Mouse (Mus musculus): ENCODE measurements around the gene Olfr373. TPM values are rescaled to one million over a fixed set of nuclear protein-coding genes. Genes with fewer than 3 reads are reported as not detected.
"Not testable (repeated sequence)": the region's sequence is repeated elsewhere in the genome, so short reads cannot be mapped to it uniquely, and the experiment has no call there.

The Olfr373 gene
- polyA plus RNA-seq, 1 experiment from 2014 or later: not detected

DNA sequence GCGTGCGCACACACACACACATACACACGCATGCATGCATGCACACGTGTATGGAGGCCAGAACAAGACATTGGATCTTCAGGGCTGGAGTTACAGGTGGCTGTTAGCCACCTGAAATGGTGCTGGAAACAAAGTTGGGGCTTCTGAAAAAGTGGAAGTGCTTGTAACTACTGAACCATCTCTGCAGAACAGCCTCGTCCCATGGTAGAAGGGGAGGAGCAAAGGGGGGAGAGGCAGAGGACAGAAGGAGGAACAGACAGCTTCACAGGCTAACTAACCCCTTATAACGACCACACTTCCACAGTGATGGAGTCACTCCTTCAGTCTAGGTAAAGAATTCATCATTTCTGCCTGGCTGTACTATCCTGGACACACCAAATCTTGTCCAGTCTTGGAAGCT is 27.9 kb downstream of the Olfr373 start:
- 81% methylated on average over 6 of the region's 6 CpGs for WGBS
- no peak for ATAC-seq (ENCODE audit: low FRiP score, low read depth)

DNA sequence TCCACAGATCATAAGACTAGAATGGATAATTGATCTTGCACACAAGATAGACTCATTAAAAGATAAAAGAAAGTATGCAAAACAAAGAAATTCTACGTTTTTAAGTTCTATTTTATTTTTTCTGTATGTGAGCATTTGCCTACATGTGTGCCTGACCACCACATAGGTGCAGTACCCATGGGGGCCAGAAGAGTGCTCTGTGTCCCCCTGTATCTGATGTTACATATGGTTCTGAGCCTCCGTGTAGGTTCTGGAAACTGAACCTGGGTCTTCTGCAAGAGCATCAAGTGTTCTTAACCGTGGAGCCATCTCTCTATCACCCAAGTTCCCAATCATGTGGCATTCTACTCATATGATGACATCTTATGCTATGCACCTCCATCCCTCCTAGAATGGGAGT is 29.5 kb downstream of the Olfr373 start:
- Histone ChIP-seq H3K9me3 (no peaks in the 10 kb centered on the region), H3K9ac (replicated peaks) (no peak overlapping the region), H3K27ac (replicated peaks) (no peak overlapping the region), H3K27me3 (no peaks in the 10 kb centered on the region), H3K4me3 (no peak overlapping the region), H3K4me1 (no peaks in the 10 kb centered on the region), H3K4me2 (replicated peaks) (no peak overlapping the region), H3K36me3 (no peaks in the 10 kb centered on the region)
- ATAC-seq (ENCODE audit: low FRiP score, low read depth): no peak
- WGBS: 68% methylated on average over 3 of the region's 3 CpGs

More for the DNA sequence above, 27.9 kb downstream of the Olfr373 start:
- no peak overlapping the region for H3K4me3 ChIP-seq
- no peak overlapping the region for H3K27ac ChIP-seq (replicated peaks)
- no peaks in the 10 kb centered on the region for H3K4me1 ChIP-seq
- no peak overlapping the region for H3K9ac ChIP-seq (replicated peaks)
- H3K4me2 ChIP-seq (replicated peaks): no peak overlapping the region
- H3K27me3 ChIP-seq: no peaks in the 10 kb centered on the region
- H3K9me3 ChIP-seq: no peaks in the 10 kb centered on the region
- no peaks in the 10 kb centered on the region for H3K36me3 ChIP-seq

DNA sequence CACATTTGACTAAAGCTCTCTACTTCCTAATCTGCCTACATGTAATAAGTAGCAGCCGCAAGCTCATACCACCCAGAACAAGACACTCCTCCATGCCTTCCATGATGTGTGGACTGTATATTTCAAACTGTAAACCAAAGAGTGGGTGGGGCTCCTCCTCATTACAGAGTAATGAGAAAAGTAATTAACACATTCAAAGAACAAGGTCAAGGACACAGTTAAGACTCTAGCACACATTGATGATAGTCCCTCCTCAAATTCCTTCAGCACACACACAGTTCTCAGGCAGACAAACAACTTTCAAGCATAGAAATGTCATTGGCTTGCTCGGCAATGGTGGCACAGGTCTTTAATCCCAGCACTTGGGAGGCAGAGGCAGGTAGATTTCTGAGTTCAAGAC is 32.2 kb downstream of the Olfr373 start:
- Histone ChIP-seq H3K27me3 (no peaks in the 10 kb centered on the region), H3K9ac (replicated peaks) (no peak overlapping the region), H3K27ac (replicated peaks) (no peak overlapping the region), H3K4me3 (no peak overlapping the region), H3K9me3 (no peaks in the 10 kb centered on the region), H3K36me3 (no peaks in the 10 kb centered on the region), H3K4me2 (replicated peaks) (no peak overlapping the region), H3K4me1 (no peaks in the 10 kb centered on the region)
- WGBS: 83% methylated on average over 2 of the region's 2 CpGs
- ATAC-seq (ENCODE audit: low FRiP score, low read depth): no peak

DNA sequence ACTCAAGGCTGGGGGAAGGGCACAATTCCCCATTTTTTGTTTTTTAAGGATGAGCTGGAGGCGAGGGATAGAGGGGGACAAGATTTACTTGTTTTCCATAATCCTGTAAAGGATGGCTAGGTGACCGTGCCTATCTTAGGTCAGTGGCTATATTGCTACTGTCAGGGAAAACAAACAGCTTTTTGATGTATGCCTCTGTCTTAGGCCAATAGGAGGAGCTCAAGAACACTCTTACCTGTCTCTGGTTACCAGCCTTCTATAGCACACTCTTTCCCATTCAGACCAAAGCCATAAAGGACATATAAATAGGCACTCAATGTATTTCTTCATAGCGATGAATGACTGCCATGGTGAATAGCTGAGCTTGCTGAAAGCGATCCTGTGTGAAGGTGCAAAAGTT is 35.6 kb downstream of the Olfr373 start:
- H3K36me3 ChIP-seq: no peaks in the 10 kb centered on the region
- no peak overlapping the region for H3K9ac ChIP-seq (replicated peaks)
- no peak overlapping the region for H3K4me3 ChIP-seq
- H3K4me1 ChIP-seq: peaks cover 3% of the 10 kb centered on the region; the same call in 1 of the 2 replicates
- H3K27me3 ChIP-seq: no peaks in the 10 kb centered on the region
- no peak overlapping the region for H3K4me2 ChIP-seq (replicated peaks)
- H3K9me3 ChIP-seq: no peaks in the 10 kb centered on the region
- WGBS: 54% methylated on average over 4 of the region's 4 CpGs
- no peak for ATAC-seq (ENCODE audit: low FRiP score, low read depth)
- H3K27ac ChIP-seq (replicated peaks): no peak overlapping the region

DNA sequence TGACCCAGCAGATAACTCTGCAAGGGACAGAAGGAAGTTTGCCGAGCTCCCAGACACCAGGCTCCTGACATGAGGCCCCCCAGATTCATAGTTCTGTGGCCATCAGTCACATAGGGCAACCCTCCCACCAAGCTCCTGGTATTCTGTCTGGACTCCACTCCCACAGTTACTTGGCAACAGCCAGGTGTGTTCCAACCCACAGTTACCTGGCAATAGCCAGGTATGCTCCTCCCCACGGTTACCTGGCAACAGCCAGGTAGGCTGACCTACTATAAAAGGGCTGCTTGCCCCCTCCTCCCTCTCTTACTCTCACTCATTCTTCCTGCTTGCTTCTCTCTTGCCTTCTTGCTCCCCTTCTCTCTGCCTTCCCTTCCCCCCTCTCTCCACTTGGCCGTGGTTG is 38.5 kb downstream of the Olfr373 start:
- WGBS: 50% methylated on average over 3 of the region's 3 CpGs

DNA sequence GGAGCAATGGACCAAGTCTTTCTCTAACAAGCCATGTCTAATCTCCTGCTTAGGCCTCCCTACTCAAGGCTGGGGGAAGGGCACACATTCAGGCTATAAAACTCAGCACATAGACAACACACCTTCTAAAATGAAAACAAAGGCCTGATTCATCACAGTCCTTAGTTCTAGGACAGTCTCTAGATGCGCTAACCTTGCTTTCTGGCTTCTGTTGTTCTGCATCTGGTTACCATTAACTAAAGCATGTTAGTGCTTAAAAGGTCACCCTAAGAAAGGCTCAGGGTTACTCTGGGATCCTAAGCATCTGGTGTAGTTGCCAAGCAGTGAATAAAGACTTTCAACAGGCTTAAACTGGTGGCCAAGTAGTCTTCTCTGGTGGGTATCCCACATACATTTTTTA is 39.0 kb downstream of the Olfr373 start:
- 9% methylated on average over 1 of the region's 1 CpGs for WGBS
- Histone ChIP-seq H3K27ac (replicated peaks) (no peak overlapping the region), H3K9me3 (no peaks in the 10 kb centered on the region), H3K4me3 (no peak overlapping the region), H3K9ac (replicated peaks) (no peak overlapping the region), H3K36me3 (no peaks in the 10 kb centered on the region), H3K4me2 (replicated peaks) (no peak overlapping the region), H3K4me1 (peaks cover 3% of the 10 kb centered on the region; the same call in 1 of the 2 replicates), H3K27me3 (no peaks in the 10 kb centered on the region)
- ATAC-seq (ENCODE audit: low FRiP score, low read depth): no peak

More for the DNA sequence above, 38.5 kb downstream of the Olfr373 start:
- H3K9me3 ChIP-seq; H3K4me1 ChIP-seq; H3K4me2 ChIP-seq (replicated peaks); H3K36me3 ChIP-seq; H3K27me3 ChIP-seq; H3K27ac ChIP-seq (replicated peaks); H3K4me3 ChIP-seq; ATAC-seq (ENCODE audit: low FRiP score, low read depth); H3K9ac ChIP-seq (replicated peaks): not testable (repeated sequence)

DNA sequence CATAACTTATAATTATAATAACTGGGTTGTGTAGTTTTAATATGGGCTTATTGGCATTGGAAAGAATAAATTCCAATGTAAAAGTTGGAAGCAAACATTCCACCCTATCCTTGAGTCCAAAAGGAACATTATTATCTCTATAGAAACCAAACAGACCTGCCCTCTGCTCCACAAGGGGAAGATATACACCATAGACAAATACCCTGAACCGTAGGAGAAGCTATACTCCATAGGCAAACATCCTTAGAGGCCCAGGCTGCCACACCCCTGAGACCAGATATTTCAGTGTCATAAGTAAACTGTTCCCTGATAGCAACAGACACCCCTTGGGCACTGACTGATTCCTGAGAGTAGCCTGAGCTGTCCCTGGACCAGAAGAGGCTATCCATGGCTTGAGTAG is 44.9 kb downstream of the Olfr373 start:
- no peak overlapping the region for H3K27ac ChIP-seq (replicated peaks)
- H3K4me3 ChIP-seq: no peak overlapping the region
- no peaks in the 10 kb centered on the region for H3K27me3 ChIP-seq
- WGBS: 76% methylated on average over 1 of the region's 1 CpGs
- no peaks in the 10 kb centered on the region for H3K9me3 ChIP-seq
- no peak overlapping the region for H3K9ac ChIP-seq (replicated peaks)
- H3K4me2 ChIP-seq (replicated peaks): no peak overlapping the region
- no peak for ATAC-seq (ENCODE audit: low FRiP score, low read depth)
- H3K36me3 ChIP-seq: no peaks in the 10 kb centered on the region
- H3K4me1 ChIP-seq: no peaks in the 10 kb centered on the region

DNA sequence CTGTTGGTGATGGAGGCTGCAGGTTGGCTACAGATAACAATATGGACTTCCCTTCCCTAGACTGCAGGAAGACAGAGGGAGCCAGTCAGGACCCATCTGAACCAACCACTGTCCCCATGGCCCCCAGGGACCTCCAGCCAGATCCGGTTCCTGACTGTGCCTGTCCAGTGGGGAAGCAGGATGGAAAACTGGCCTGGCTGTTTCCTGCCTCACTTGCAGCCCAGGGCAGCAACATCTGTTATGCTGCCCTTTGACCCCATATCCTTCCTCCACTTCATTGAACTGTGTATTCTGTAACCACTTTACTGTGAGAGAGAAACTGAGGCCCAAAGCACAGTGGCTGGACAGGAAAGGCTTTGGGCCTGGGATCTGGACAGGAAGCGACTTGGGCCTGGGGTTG is 48.3 kb downstream of the Olfr373 start:
- Histone ChIP-seq H3K4me1 (peaks cover 3% of the 10 kb centered on the region; the same call in 1 of the 2 replicates), H3K27me3 (no peaks in the 10 kb centered on the region), H3K27ac (replicated peaks) (no peak overlapping the region), H3K4me3 (no peak overlapping the region), H3K9me3 (no peaks in the 10 kb centered on the region), H3K4me2 (replicated peaks) (no peak overlapping the region), H3K9ac (replicated peaks) (no peak overlapping the region), H3K36me3 (no peaks in the 10 kb centered on the region)
- WGBS: 80% methylated on average over 2 of the region's 2 CpGs
- ATAC-seq (ENCODE audit: low FRiP score, low read depth): no peak

DNA sequence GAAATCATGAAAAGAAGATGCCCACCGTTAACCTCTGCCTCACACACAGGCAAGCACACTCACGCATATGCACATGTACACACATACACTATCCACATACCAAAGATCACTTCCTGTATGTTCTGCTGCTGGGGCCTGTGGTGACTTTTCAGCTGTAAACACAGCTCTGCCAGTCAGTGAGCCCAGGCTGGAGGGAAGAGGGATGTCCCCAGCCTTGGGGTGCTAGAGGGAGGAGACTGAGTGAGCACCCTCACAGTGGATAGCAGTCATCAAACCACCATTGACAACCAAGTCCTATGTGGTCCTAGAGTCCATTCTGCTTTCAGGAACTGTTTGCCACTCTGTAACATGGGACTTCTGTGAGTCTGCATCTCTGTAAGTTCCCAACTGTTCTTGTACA is 48.9 kb downstream of the Olfr373 start:
- H3K9me3 ChIP-seq: no peaks in the 10 kb centered on the region
- no peak overlapping the region for H3K4me2 ChIP-seq (replicated peaks)
- peaks cover 9% of the 10 kb centered on the region; the same call in 1 of the 2 replicates for H3K4me1 ChIP-seq
- H3K27me3 ChIP-seq: no peaks in the 10 kb centered on the region
- no peak overlapping the region for H3K4me3 ChIP-seq
- H3K9ac ChIP-seq (replicated peaks): no peak overlapping the region
- no peak overlapping the region for H3K27ac ChIP-seq (replicated peaks)
- H3K36me3 ChIP-seq: no peaks in the 10 kb centered on the region
- no peak for ATAC-seq (ENCODE audit: low FRiP score, low read depth)
- 83% methylated on average over 2 of the region's 2 CpGs for WGBS

DNA sequence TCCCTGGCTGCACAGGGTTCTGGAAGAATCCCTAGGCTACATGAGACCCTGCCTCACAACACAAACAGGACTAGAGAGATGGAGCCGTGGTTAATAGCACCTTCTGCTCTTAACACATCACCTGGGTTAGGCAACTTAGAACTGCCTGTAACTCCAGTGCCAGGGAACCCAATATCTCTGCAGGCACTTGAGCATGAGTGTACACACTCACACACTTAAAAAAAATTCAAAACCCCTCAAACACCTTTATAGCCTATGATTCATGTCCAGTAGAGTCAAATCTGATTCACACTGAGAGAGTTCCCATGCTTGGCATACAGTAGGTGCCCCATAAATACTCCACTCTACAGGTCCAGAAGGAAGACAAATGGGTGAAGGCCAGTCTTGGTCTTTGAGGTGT is 49.4 kb downstream of the Olfr373 start:
- H3K27ac ChIP-seq (replicated peaks): no peak overlapping the region
- ATAC-seq (ENCODE audit: low FRiP score, low read depth): no peak
- H3K4me1 ChIP-seq: peaks cover 13% of the 10 kb centered on the region
- no peaks in the 10 kb centered on the region for H3K9me3 ChIP-seq
- H3K4me3 ChIP-seq: no peak overlapping the region
- no peak overlapping the region for H3K9ac ChIP-seq (replicated peaks)
- 81% methylated on average over 1 of the region's 1 CpGs for WGBS
- H3K27me3 ChIP-seq: no peaks in the 10 kb centered on the region
- no peak overlapping the region for H3K4me2 ChIP-seq (replicated peaks)
- H3K36me3 ChIP-seq: no peaks in the 10 kb centered on the region

DNA sequence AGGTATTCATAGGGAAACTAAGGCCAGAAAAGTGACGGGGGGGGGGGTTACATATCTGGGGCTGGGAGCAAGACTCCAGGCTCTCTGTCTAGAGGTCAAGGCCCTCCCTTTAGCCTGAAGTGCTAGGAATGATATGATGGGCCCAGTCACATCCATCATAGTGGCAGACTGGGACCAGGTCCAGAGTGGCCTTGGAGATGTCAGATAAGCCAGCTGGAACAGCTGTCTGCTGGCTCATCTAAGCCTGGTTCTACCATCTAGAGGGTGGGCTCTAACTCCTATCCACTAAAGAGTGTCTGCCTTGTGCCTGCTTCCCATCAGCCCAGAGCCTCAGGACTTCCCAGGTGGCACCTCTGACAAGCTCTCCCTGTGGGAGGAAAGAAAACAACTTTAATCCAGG is 49.9 kb downstream of the Olfr373 start:
- WGBS: 93% methylated on average over 1 of the region's 1 CpGs
- Histone ChIP-seq H3K4me3 (no peak overlapping the region), H3K27ac (replicated peaks) (no peak overlapping the region), H3K36me3 (peaks cover under 1% of the 10 kb centered on the region; the same call in 1 of the 2 replicates), H3K4me1 (peaks cover 16% of the 10 kb centered on the region), H3K4me2 (replicated peaks) (no peak overlapping the region), H3K9ac (replicated peaks) (no peak overlapping the region), H3K9me3 (no peaks in the 10 kb centered on the region), H3K27me3 (no peaks in the 10 kb centered on the region)
- ATAC-seq (ENCODE audit: low FRiP score, low read depth): no peak

DNA sequence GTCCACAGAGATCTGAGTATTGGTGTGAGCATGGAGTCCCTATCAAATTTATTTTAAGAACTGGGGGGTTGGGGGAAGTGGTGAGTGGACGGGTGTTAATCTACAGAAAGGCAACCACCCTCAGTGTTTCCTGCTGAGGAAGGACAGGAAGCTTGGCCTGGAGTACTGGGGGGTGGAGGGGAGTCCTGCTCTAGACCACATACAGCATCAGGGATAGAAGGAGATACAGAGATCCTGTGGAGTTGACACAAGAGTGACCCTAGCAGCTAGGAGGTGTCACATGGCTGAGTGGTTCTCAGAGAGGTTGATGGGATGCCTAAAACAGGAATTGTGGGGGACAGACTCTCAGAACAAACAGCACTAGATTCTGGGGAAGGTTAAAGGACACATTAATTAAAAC is 50.5 kb downstream of the Olfr373 start:
- WGBS: 75% methylated on average over 1 of the region's 1 CpGs
- no peak for ATAC-seq (ENCODE audit: low FRiP score, low read depth)
- Histone ChIP-seq H3K9ac (replicated peaks) (no peak overlapping the region), H3K36me3 (peaks cover 6% of the 10 kb centered on the region), H3K27me3 (no peaks in the 10 kb centered on the region), H3K9me3 (no peaks in the 10 kb centered on the region), H3K4me2 (replicated peaks) (no peak overlapping the region), H3K4me3 (no peak overlapping the region), H3K27ac (replicated peaks) (no peak overlapping the region), H3K4me1 (peaks cover 18% of the 10 kb centered on the region)

DNA sequence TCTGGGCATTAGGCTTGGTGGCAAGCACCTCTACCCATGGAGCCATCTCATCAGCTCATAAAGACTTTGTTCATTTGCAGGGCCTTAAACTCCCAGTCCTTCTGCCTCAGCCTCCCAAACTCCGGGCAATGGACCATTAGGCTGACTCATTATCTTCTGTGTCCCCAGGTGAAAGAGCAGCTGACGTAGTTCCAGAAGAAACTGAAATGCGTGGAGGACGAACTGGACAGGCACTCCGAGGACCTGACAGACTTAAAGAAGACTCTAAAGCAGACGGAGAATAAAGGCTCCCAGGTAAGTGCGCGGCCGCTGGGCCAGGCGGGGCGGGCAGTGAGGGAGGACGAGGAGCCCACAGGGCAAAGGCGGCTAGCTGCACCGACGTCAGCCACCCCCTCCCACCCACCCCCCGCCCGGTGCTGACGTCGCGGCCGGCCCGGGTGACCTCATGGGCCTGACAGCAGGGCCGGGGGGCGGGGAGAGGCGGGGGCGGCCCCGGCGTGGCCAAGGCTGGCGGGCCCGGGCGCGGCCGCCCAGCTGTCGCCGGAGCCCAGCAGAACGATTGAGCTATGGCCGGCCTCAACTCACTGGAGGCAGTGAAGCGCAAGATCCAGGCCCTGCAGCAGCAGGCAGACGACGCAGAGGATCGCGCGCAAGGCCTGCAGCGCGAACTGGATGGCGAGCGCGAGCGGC is 51.9 kb downstream of the Olfr373 start, which contains the start of gene Tpm4:
Gene Tpm4, plus strand, starts transcription at position 220 of the 690 bp plus-strand sequence.
- Histone ChIP-seq H3K4me2 (replicated peaks) (peak within 1 kb of the TSS; percentile 84), H3K4me3 (peak within 1 kb of the TSS; percentile 78), H3K36me3 (peaks cover 20% of the 10 kb centered on the region), H3K27me3 (no peaks in the 10 kb centered on the region), H3K27ac (replicated peaks) (peak within 1 kb of the TSS; percentile 92), H3K9ac (replicated peaks) (peak within 1 kb of the TSS; percentile 89), H3K9me3 (no peaks in the 10 kb centered on the region), H3K4me1 (peaks cover 18% of the 10 kb centered on the region)
- ATAC-seq (ENCODE audit: low FRiP score, low read depth): peak; percentile 86
- 1% methylated on average over 38 of the region's 49 CpGs for WGBS

Measured in midbrain, embryonic 12.5 days (tissue).